Mouse (Mus musculus) layer of hippocampus, adult 11-12 months (tissue): Measurements from ENCODE around the gene Serpini1.
"Not testable (repeated sequence)": the region's sequence is repeated elsewhere in the genome, so short reads cannot be mapped to it uniquely, and the experiment has no call there.

Experiments used
- DNase-seq: peaks from one replicate; pipeline ENCODE4 v3.0.0; 2022; ENCODE audit warnings: low spot score

Gene Serpini1

DNA sequence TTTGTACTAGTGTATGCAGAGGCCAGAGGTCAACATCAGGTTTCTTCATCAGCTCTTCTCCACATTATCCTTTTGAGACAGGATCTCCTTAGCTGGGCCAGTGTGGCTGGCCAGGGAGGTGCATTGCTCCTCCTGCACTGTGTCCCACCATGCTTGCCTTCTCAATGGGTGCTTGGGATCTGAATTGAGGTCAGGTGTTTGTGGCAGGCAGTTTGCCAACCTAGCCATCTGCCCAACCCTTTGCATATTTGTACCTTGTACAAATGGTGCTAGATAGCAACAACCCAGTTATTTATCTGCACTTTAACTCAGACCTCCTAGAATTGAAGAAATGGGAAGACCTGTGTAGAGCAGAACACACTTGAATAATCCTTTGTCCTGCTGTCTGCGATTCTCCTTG lies 78.3 kb downstream of the Serpini1 start:
- DNase-seq: no peak

DNA sequence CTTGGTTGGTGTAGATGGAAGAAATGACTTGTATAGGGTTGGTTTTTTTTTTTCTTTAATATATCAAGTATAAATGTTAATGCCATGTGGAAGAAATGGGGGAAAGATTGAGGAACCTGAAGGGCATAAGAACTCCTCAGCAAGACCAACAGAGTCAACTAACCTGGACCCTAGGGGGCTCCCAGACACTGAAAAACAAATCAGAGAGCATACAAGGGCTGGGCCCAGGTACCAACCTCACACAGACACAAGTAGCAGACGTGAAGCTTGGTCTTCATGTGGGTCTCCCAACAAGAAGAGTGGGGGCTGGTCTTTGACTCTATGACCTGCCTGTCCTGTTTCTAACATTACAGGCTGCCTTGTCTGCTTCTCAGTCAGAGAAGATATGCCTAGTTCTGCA lies 82.2 kb downstream of the Serpini1 start:
- no peak for DNase-seq

DNA sequence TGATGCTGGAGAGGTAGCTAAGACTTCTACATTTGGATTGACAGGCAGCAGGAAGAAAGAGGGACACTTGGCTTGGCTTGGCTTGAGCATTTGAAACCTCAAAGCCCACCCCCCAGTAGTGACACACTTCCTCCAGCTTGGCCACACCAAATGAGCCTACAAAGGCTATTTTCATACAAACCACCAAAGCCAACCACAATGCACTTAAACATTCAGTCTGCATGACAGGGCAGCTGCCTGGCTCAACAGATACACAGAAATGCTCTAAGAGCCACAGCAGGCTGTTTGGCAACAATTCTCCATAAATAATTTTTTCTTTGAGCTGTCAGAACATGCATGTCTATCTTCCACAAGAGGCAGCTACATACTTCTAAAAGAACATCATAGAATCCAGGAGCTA lies 90.2 kb downstream of the Serpini1 start:
- DNase-seq: no peak

DNA sequence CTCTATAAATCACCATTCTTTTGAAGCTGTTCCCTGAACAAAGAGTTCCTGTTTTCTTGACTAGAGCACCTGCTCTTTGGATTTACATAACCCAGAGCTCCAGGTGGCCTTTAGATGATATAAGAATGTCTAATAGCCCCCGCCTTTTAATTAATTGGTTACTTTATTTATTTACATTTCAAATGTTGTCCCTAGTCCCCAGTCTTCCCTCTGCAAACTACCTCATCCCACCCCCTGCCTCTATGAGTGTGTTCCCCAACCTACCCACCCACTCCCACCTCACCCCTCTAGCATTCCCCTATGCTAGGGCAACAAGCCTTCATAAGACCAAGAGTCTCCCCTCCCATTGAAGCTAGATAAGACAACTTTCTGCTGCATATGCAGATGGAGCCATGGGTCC lies 90.9 kb downstream of the Serpini1 start:
- no peak for DNase-seq

DNA sequence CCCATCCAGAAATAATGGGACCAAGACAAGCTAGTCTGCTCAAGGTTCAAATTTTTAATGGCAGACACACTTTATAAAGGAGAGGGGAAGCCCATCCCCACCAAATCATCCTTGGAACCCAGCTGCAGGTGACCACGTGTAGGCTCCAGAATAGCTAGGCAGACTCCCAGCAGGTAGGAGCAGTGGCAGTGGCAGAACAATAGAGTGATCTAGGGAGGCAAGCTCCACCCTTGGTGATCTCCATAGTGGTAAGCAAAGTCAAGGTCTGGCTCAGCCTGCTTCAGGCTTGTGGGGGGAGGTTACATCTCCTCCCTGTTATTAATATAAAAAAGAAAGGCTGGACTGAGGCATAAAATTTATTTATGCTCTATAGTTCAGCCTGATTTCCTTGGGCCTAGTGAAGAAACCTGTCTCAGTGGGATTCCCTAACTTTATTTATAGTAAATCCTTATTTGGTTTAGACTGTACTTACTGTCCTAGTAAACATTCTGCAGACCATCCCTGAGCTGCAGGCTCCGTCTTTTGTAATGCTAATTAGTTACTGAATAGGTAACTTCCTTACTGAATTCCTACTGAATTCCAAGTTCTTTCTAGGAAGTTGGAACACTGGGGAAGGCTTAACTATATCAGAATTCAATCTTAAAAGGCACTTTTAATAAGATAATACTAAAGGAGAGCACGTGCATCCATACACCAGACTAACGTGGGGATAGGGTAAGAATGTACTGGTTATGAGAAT lies 93.2 kb downstream of the Serpini1 start:
- not testable (repeated sequence) for DNase-seq

DNA sequence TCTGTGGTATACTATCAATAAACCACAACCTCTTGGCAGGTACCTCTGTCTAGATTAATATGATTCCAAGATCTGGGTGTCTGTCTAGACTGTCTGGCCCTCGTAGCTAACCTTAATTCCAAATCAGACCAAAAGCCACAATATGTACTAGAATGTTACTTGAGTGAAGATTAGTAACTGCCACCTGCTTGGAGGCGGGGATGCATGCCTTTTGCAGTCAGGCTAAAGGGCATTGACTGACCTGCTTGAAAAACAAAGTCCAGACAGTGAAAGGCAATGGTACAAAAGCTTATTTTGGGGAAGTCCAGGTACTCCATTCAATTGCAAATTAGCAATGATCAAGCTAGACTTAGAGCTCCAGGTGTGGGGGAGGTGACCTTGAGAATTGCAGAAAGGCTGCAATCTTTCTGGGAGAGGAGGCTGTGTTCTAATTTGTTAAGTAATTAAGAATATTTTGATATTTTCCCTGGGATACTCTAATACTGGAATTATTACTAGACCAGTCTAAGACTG lies 94.3 kb downstream of the Serpini1 start:
- no peak for DNase-seq

DNA sequence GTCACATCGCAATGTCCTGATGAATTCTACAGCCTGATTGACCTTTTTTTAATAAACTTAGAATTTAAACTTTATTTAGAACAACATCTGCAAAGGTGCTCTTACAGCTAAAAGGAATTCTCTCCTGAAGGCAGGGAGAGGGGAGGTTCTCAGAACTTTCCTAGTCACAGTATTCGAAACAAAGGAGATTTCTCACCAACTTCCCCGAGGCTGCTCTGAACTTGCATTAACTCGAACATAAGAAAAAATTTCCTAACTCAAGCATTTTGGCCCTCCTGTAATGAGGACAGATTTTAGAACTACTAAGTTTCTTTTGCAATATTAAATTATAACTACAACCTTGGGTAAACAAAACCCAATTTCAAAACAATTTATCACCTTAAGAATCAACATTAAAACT lies 96.6 kb downstream of the Serpini1 start:
- DNase-seq: not testable (repeated sequence)

DNA sequence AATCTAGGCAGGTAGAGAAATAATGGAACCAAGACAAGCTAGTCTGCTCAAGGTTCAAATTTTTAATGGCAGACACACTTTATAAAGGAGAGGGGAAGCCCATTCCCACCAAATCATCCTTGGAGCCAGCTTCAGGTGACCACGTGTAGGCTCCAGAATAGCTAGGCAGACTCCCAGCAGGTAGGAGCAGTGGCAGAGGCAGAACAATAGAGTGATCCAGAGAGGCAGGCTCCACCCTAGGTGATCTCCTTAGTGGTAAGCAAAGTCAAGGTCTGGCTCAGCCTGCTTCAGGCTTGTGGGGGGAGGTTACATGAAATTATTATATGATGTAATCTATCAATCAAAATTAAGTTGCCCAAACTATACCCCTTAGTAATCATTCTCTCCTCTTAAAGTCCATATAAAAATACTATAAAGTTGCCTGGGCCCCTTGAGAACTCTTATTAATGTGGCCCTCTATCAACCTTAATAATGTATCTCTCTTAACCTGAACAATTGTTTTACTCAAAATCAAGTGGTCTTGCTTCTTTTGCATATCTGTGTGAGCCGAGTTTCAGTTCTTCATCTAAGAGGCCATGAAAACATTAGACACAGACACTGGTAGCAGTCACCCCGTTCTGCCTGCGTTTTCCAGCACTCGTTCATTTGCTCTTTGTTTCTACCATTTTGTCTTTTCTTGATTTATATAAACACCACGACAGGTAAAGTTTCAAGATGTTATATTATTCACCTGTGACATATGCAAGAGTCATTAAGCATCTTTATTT lies 98.4 kb downstream of the Serpini1 start:
- no peak for DNase-seq

DNA sequence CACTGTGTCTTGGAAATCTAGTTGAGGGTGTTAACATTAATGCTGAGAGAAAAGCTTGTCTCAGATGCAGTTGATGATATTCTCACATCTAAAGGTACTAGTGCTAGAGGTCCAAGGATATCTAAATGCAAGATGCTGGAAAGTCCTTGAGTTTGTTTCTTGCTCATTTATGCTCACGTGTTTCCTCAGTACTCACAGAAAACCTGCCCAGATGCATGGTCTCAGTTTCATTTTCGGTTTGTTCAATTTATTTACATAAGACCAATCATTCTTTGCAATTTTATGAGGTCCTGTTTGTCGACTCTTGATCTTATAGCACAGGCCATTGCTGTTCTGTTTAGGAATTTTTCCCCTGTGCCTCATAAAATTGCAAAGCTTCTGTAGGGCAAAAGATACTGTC lies 109.6 kb downstream of the Serpini1 start:
- no peak for DNase-seq

DNA sequence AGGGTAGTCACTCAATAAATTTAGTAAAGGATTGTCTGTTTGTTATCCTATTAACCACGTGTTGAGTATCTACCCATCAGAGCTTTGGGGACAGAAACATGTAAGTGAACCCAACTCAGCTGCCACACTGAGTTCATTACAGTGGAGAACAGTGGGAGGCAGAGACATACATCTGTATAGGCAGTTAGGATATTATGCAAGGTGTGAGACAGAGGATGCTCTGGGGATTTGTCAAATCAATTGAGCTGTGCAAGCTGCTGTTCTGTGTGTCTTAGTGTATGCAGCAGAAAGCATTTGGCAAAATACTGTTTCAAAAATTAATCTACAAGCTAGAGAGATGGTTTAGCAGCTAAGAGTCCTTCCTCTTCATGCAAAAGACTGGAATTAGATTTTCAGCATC lies 113.1 kb downstream of the Serpini1 start:
- no peak for DNase-seq

DNA sequence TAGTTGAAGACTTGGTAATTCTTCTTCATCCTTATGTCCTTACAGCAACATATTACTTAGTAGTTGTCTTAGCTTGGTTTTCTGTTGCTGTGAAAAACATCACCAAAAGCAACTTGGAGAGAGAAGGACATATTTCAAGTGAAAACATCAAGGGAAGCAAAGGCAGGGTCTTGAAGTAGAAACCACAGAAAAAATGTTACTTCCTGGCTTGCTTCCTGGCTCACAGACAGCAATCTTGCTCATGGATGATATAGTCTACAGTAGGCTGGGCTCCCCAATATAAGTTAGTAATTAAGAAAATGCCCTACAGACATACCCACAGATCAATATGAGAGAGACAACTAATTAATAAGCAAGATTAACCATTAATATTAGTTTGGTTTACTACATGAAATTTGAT lies 125.5 kb downstream of the Serpini1 start:
- DNase-seq: no peak

DNA sequence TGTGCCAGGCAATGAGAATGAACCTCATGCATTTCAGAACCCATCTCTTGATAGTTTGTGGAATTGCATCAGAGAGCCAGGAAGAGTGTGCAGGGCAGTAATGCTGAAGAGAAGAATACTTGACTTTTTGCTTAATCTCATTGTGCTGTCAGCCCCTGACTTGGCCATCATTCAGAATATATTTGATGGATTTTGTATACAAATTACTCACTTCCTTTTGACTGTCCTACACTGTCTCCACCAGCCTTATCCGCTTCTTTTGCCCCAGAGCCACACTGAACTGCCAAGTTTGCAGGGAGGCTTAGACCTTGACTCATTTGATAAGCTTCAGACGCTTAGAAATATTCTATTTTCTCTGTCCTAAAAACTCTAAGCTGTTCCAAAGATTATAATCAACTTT lies 129.4 kb downstream of the Serpini1 start:
- no peak for DNase-seq

DNA sequence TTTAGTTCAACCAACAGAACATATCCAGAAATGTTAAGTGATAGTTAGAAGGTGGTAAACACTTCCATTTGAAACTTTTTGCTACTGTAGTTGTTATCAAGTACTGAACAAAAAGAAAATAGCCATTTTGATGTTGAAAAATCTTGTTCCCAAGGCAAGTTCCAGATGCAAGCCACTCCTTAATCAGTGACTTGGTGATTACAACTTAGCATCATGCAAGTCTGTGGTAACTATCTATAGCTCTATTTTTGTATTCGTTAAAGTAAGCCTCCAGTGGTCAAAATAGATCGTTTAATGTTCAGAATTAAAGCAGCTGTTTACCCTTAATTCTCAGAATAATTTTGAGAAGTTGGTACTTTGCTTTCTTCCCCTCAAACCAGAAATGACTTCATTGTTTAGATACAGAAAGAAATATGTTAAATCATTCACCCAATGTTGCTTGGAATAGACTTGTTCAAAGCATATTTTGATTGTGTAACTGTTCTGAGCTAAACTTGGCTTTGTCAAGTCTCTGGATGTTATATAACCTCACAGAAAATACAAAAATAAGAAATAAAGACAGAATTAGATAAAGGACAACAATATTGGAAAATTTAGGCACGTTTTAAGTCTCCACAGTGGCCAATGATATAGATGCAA lies 130.0 kb downstream of the Serpini1 start:
- DNase-seq: no peak

DNA sequence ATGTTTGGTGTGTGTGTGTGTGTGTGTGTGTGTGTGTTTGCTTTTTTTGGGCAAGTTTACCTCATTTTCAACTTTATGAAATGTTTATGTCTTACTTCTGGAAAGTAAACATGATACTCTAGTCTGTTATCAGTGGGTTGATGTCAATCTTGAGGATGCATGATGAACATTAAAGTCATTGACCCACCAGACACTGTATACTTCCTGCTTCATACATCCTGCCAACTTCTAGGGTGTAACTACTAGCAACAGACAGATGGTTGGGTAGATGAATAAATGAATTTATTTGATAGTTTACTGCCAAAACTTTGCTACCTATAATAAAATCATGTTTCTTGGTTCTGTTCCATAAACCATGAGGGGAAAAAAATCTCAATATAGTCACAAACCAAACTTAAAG lies 133.0 kb downstream of the Serpini1 start:
- no peak for DNase-seq

DNA sequence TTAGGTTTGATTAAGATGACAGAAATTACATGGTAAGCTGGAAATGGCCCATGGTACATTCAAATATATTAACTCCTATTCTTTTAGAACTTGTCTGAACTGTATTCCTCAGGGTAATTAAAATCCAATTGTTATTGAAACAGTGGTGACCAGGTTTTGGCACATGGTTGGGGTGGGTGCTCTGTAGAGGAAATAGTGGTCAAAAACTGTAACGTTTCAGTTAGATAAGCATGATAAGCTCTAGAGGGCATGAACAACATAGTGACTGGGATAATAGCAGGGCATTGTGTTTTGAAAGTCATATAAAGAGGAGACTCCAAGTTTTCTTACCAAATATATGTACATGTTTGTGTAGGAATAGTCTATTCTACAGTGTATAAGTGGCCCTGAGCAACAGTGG lies 134.7 kb downstream of the Serpini1 start:
- DNase-seq: no peak
